Mouse (Mus musculus) limb, embryonic 14.5 days (tissue): ENCODE measurements around the gene Gm21953. TPM values are rescaled to one million over a fixed set of nuclear protein-coding genes. Genes with fewer than 3 reads are reported as not detected.
"Not testable (repeated sequence)": the region's sequence is repeated elsewhere in the genome, so short reads cannot be mapped to it uniquely, and the experiment has no call there.

Source experiments
- ATAC-seq: fragments of 200-750 bp; cut with Nextera tagmentation; 2 replicates; pipeline ENCODE4 v1.8.0; 2017; ENCODE audit warnings: low read depth, moderate number of reproducible peaks, moderate TSS enrichment; ENCODE audit not compliant: low FRiP score
- DNase-seq: peaks from one replicate; pipeline ENCODE4 v3.0.0-alpha.2; 2015; ENCODE audit warnings: low spot score
- H3K27ac ChIP-seq: fragments of 300-500 bp; sonication (generic); replicated peaks from 2 replicates; pipeline ENCODE4 v1.5.1; 2014; ENCODE audit warnings: low read depth, mild to moderate bottlenecking, low read length, moderate library complexity, mixed read lengths
- H3K27me3 ChIP-seq: fragments of 300-500 bp; sonication (generic); 2 replicates; pipeline ENCODE4 v1.6.1; 2014; ENCODE audit warnings: low read length, mixed read lengths; ENCODE audit not compliant: control insufficient read depth, insufficient read depth
- H3K36me3 ChIP-seq: fragments of 300-500 bp; sonication (generic); 2 replicates; pipeline ENCODE4 v1.6.1; 2014; ENCODE audit warnings: mild to moderate bottlenecking, low read length, moderate library complexity, mixed read lengths; ENCODE audit not compliant: control insufficient read depth, insufficient read depth
- H3K4me1 ChIP-seq: fragments of 300-500 bp; sonication (generic); 2 replicates; pipeline ENCODE4 v1.6.1; 2014; ENCODE audit warnings: antibody characterized with exemption, low read length, mixed read lengths; ENCODE audit not compliant: control insufficient read depth, insufficient read depth
- H3K4me2 ChIP-seq: fragments of 300-500 bp; sonication (generic); replicated peaks from 2 replicates; pipeline ENCODE4 v1.6.1; 2014; ENCODE audit warnings: low read depth, mild to moderate bottlenecking, low read length, moderate library complexity; ENCODE audit not compliant: severe bottlenecking
- H3K4me3 ChIP-seq: fragments of 300-500 bp; sonication (generic); replicated peaks from 2 replicates; pipeline ENCODE4 v1.5.1; 2014; ENCODE audit warnings: low read length
- H3K9ac ChIP-seq: fragments of 300-500 bp; sonication (generic); 2 replicates; pipeline ENCODE4 v1.6.1; 2014; ENCODE audit warnings: mild to moderate bottlenecking, low read depth, low read length, moderate library complexity; ENCODE audit not compliant: severe bottlenecking
- H3K9me3 ChIP-seq: fragments of 300-500 bp; sonication (generic); 2 replicates; pipeline ENCODE4 v1.6.1; 2016; ENCODE audit warnings: low read length; ENCODE audit not compliant: control insufficient read depth
- WGBS: fragments of 180-500 bp; shearing (Covaris S2); extraction: QIAGEN DNeasy Blood & Tissue Kit; methylation state at CpG from one replicate; pipeline ENCODE4 v1.1.7; 2014; 5-methylcytosine and 5-hydroxymethylcytosine counted together
- polyA plus RNA-seq, 2 experiments: library from polyadenylated mRNA; depleted of rRNA in 1 of 2; stranded (reverse) in 1 of 2; unstranded in 1 of 2; fragments of >200 nt; fragmentation: Nextera tagmentation in 1 of 2; extraction: Ambion mirVana in 1 of 2; gene quantifications; 2 replicates each; pipeline versions ENCODE4 v1.2.1 to v1.2.3; 2012 to 2014

Gm21953 gene
- polyA plus RNA-seq (2012; rRNA removed) (not detected in 2 replicates), polyA plus RNA-seq (2014; fragmentation: Nextera tagmentation; extraction: Ambion mirVana) (not detected in 2 replicates)

DNA sequence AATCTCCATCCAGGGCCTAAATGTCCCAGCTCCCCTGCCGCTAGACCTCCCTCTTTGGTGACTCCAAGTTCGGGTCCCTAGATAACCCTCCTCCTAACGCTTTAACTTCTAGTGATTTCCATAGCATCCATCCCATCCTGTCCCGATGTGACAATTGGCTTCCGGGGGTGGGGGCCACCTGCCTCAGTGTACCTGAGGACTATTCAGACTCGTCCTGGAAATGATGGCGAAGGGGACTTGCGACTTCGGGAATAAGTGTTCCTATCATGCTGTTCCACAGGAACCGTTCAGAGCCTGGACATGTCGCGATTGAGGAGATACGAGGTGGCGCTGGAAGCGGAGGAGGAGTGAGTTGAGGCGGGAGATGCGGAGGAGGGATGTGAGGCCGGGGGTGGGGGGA lies at the start of gene Gm21953:
Gene Gm21953 (plus strand): TSS at position 301 of the 400 bp plus-strand sequence.
- H3K4me1 ChIP-seq, H3K27ac ChIP-seq, H3K9ac ChIP-seq, DNase-seq, H3K36me3 ChIP-seq, H3K4me3 ChIP-seq, H3K27me3 ChIP-seq, H3K4me2 ChIP-seq, H3K9me3 ChIP-seq, ATAC-seq: not testable (repeated sequence)
- WGBS = no CpG with 5 or more reads among the region's 18 CpGs

- WGBS = no CpG with 5 or more reads among the region's 5 CpGs
- H3K9ac ChIP-seq, H3K27me3 ChIP-seq, DNase-seq, H3K9me3 ChIP-seq, ATAC-seq, H3K4me3 ChIP-seq, H3K4me2 ChIP-seq, H3K4me1 ChIP-seq, H3K27ac ChIP-seq, H3K36me3 ChIP-seq: not testable (repeated sequence)
Measured at GRCm38 (mm10) chr4:42255467-42255866, 38.6 kb upstream of the Gm21953 start, which contains the start of gene Ccl21b. Gene Ccl21b (plus strand): TSS chr4:42255767.

DNA sequence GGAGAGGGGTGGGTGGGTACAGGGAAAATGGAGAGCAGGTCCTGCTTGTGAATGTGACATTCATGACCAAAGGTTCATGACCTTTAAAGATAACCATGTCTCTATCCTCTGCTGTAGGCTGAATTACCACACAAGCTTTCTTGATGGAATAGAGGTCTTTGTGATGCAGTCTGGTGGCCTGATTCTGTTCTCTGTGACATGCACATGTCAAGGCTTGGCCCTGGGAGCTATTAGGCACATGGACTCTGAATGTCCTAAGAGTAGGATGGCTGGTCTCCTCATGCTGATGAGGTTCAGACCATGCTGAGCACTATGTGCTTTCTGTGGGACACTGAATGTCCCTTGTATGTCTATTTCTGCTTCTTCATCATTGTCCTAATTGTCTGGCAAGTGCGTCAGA lies 24.0 kb downstream of the Gm21953 start, which contains the start of gene Fam205a3:
Gene Fam205a3 (plus strand): TSS at position 301 of the 400 bp plus-strand sequence.
- H3K36me3 ChIP-seq, H3K27ac ChIP-seq, H3K27me3 ChIP-seq, H3K9me3 ChIP-seq, DNase-seq, H3K4me3 ChIP-seq, H3K4me1 ChIP-seq, H3K4me2 ChIP-seq, ATAC-seq, H3K9ac ChIP-seq: not testable (repeated sequence)
- no CpG with 5 or more reads among the region's 1 CpGs for WGBS

Other genes starting within 250 kb of the Gm21953 start
- gene Gm3893, start 203.1 kb upstream of the Gm21953 start, polyA plus RNA-seq (2012; rRNA removed) = not detected in 2 replicates
- not detected in 2 replicates for gene Gm3893, start 203.1 kb upstream of the Gm21953 start, polyA plus RNA-seq (2014; fragmentation: Nextera tagmentation; extraction: Ambion mirVana)
- not detected in 2 replicates for gene Gm13304, start 179.4 kb upstream of the Gm21953 start, polyA plus RNA-seq (2012; rRNA removed)
- 5.9 TPM in 1 of 2 replicates, not detected in the other for gene Gm13304, start 179.4 kb upstream of the Gm21953 start, polyA plus RNA-seq (2014; fragmentation: Nextera tagmentation; extraction: Ambion mirVana)
- 0.30 and 0.42 TPM in 2 replicates for gene Gm13306, start 140.8 kb upstream of the Gm21953 start, polyA plus RNA-seq (2012; rRNA removed)
- 0.64 TPM in 1 of 2 replicates, not detected in the other for gene Gm13306, start 140.8 kb upstream of the Gm21953 start, polyA plus RNA-seq (2014; fragmentation: Nextera tagmentation; extraction: Ambion mirVana)
- 0.10 and 0.20 TPM in 2 replicates for gene Gm13305, start 125.7 kb upstream of the Gm21953 start, polyA plus RNA-seq (2012; rRNA removed)
- gene Gm13305, start 125.7 kb upstream of the Gm21953 start, polyA plus RNA-seq (2014; fragmentation: Nextera tagmentation; extraction: Ambion mirVana) = 0.89 TPM in 1 of 2 replicates, not detected in the other
- gene Gm10600, start 53.6 kb upstream of the Gm21953 start, polyA plus RNA-seq (2012; rRNA removed) = not detected in 2 replicates
- not detected in 2 replicates for gene Gm10600, start 53.6 kb upstream of the Gm21953 start, polyA plus RNA-seq (2014; fragmentation: Nextera tagmentation; extraction: Ambion mirVana)
- gene Ccl21b, start 38.5 kb upstream of the Gm21953 start, polyA plus RNA-seq (2012; rRNA removed) = 0.57 TPM in 1 of 2 replicates, not detected in the other
- 1.4 TPM in 1 of 2 replicates, not detected in the other for gene Ccl21b, start 38.5 kb upstream of the Gm21953 start, polyA plus RNA-seq (2014; fragmentation: Nextera tagmentation; extraction: Ambion mirVana)
- gene Fam205a3, start 24.1 kb downstream of the Gm21953 start, polyA plus RNA-seq (2012; rRNA removed) = 0.09 TPM in 1 of 2 replicates, not detected in the other
- gene Fam205a3, start 24.1 kb downstream of the Gm21953 start, polyA plus RNA-seq (2014; fragmentation: Nextera tagmentation; extraction: Ambion mirVana) = not detected in 2 replicates
- not detected in 2 replicates for gene Gm21586, start 145.1 kb downstream of the Gm21953 start, polyA plus RNA-seq (2012; rRNA removed)
- gene Gm21586, start 145.1 kb downstream of the Gm21953 start, polyA plus RNA-seq (2014; fragmentation: Nextera tagmentation; extraction: Ambion mirVana) = not detected in 2 replicates
- 0.35 and 0.43 TPM in 2 replicates for gene Gm2163, start 172.5 kb downstream of the Gm21953 start, polyA plus RNA-seq (2012; rRNA removed)
- 0.15 and 0.18 TPM in 2 replicates for gene Gm2163, start 172.5 kb downstream of the Gm21953 start, polyA plus RNA-seq (2014; fragmentation: Nextera tagmentation; extraction: Ambion mirVana)
- 0.09 TPM in 1 of 2 replicates, not detected in the other for gene Fam205a2, start 233.9 kb downstream of the Gm21953 start, polyA plus RNA-seq (2012; rRNA removed)
- not detected in 2 replicates for gene Fam205a2, start 233.9 kb downstream of the Gm21953 start, polyA plus RNA-seq (2014; fragmentation: Nextera tagmentation; extraction: Ambion mirVana)